Mouse (Mus musculus) hindbrain, embryonic 11.5 days (tissue): Measurements from ENCODE around the gene Rbfox2. TPM values are rescaled to one million over a fixed set of nuclear protein-coding genes. Genes with fewer than 3 reads are reported as not detected.

Experiments
- ATAC-seq: fragments of 200-750 bp; cut with Nextera tagmentation; 2 replicates; pipeline ENCODE4 v1.8.0; 2017; ENCODE audit warnings: mild to moderate bottlenecking, moderate TSS enrichment, moderate library complexity; ENCODE audit not compliant: low FRiP score
- DNase-seq: peaks from one replicate; pipeline ENCODE4 v3.0.0-alpha.2; 2015; ENCODE audit warnings: low spot score
- H3K27ac ChIP-seq: fragments of 300-500 bp; sonication (generic); 2 replicates; pipeline ENCODE4 v1.5.1; 2014; ENCODE audit warnings: mild to moderate bottlenecking, low read depth, low read length
- H3K27me3 ChIP-seq: fragments of 300-500 bp; sonication (generic); 2 replicates; pipeline ENCODE4 v1.6.1; 2014; ENCODE audit warnings: mild to moderate bottlenecking, low read length, moderate library complexity, mixed read lengths; ENCODE audit not compliant: control insufficient read depth, insufficient read depth
- H3K36me3 ChIP-seq: fragments of 300-500 bp; sonication (generic); 2 replicates; pipeline ENCODE4 v1.6.1; 2014; ENCODE audit warnings: mild to moderate bottlenecking, low read length, moderate library complexity, mixed read lengths; ENCODE audit not compliant: control insufficient read depth, insufficient read depth
- H3K4me1 ChIP-seq: fragments of 300-500 bp; sonication (generic); replicated peaks from 2 replicates; pipeline ENCODE4 v1.6.1; 2014; ENCODE audit warnings: low read length, mixed read lengths; ENCODE audit not compliant: control insufficient read depth, insufficient read depth
- H3K4me2 ChIP-seq: fragments of 300-500 bp; sonication (generic); replicated peaks from 2 replicates; pipeline ENCODE4 v1.6.1; 2014; ENCODE audit warnings: mild to moderate bottlenecking, low read depth, low read length
- H3K4me3 ChIP-seq: fragments of 300-500 bp; sonication (generic); 2 replicates; pipeline ENCODE4 v1.5.1; 2014; ENCODE audit warnings: low read depth, low read length
- H3K9ac ChIP-seq: fragments of 300-500 bp; sonication (generic); 2 replicates; pipeline ENCODE4 v1.6.1; 2014; ENCODE audit warnings: low read depth, low read length
- H3K9me3 ChIP-seq: fragments of 300-500 bp; sonication (generic); 2 replicates; pipeline ENCODE4 v1.6.1; 2016; ENCODE audit warnings: low read length; ENCODE audit not compliant: control insufficient read depth
- WGBS: fragments of 180-500 bp; shearing (Covaris S2); extraction: QIAGEN DNeasy Blood & Tissue Kit; methylation state at CpG from one replicate; pipeline ENCODE4 v1.1.7; 2014; 5-methylcytosine and 5-hydroxymethylcytosine counted together
- polyA plus RNA-seq: library from polyadenylated mRNA; unstranded; fragments of >200 nt; fragmentation: Nextera tagmentation; extraction: Ambion mirVana; gene quantifications from 2 replicates; pipeline ENCODE4 v1.2.1, GENCODE M21; 2014

The Rbfox2 gene
- polyA plus RNA-seq, 1 experiment from 2014 or later, result 142 TPM

- Histone ChIP-seq H3K4me3 (no peak overlapping the region), H3K9ac (no peak overlapping the region), H3K27me3 (no peaks in the 10 kb centered on the region), H3K4me2 (no peak overlapping the region), H3K36me3 (no peaks in the 10 kb centered on the region), H3K4me1 (no peaks in the 10 kb centered on the region; the same call in 1 of the 2 replicates), H3K9me3 (no peaks in the 10 kb centered on the region), H3K27ac (no peak overlapping the region)
- ATAC-seq, result no peak
- WGBS, result 94% methylated on average over 7 of the region's 7 CpGs
- DNase-seq, result no peak
These were observed 187.1 kb downstream of the Rbfox2 start for GRCm38 (mm10) chr15:77119666-77120065.

GRCm38 (mm10) chr15:77117209-77117608, 189.6 kb downstream of the Rbfox2 start:
- no peaks in the 10 kb centered on the region for H3K27me3 ChIP-seq
- DNase-seq, result no peak
- 28% methylated on average over 3 of the region's 3 CpGs for WGBS
- H3K9ac ChIP-seq, result no peak overlapping the region
- H3K4me2 ChIP-seq, result no peak overlapping the region
- no peaks in the 10 kb centered on the region; the same call in 1 of the 2 replicates for H3K4me1 ChIP-seq
- H3K9me3 ChIP-seq, result no peaks in the 10 kb centered on the region
- ATAC-seq, result no peak
- no peak overlapping the region for H3K4me3 ChIP-seq
- H3K36me3 ChIP-seq, result no peaks in the 10 kb centered on the region
- no peak overlapping the region for H3K27ac ChIP-seq

GRCm38 (mm10) chr15:77116139-77116722, 190.6 kb downstream of the Rbfox2 start:
- ATAC-seq (no peak), DNase-seq (no peak)
- H3K4me1 ChIP-seq, result no peaks in the 10 kb centered on the region; the same call in 1 of the 2 replicates
- no peak overlapping the region for H3K4me3 ChIP-seq
- H3K27ac ChIP-seq, result no peak overlapping the region
- H3K9me3 ChIP-seq, result no peaks in the 10 kb centered on the region
- no peaks in the 10 kb centered on the region for H3K36me3 ChIP-seq
- no peak overlapping the region for H3K4me2 ChIP-seq
- WGBS, result 91% methylated on average over 9 of the region's 9 CpGs
- no peak overlapping the region for H3K9ac ChIP-seq
- no peaks in the 10 kb centered on the region for H3K27me3 ChIP-seq

- no peaks in the 10 kb centered on the region for H3K9me3 ChIP-seq
- WGBS, result 89% methylated on average over 4 of the region's 4 CpGs
- DNase-seq, result no peak
- no peak overlapping the region for H3K27ac ChIP-seq
- no peak overlapping the region for H3K4me2 ChIP-seq
- no peak overlapping the region for H3K9ac ChIP-seq
- no peak overlapping the region for H3K4me3 ChIP-seq
- H3K36me3 ChIP-seq, result no peaks in the 10 kb centered on the region
- H3K4me1 ChIP-seq, result no peaks in the 10 kb centered on the region; the same call in 1 of the 2 replicates
- H3K27me3 ChIP-seq, result no peaks in the 10 kb centered on the region
- no peak for ATAC-seq
These were observed 191.3 kb downstream of the Rbfox2 start for GRCm38 (mm10) chr15:77115456-77115855.

- ATAC-seq (no peak), DNase-seq (no peak)
- 92% methylated on average over 9 of the region's 9 CpGs for WGBS
- no peaks in the 10 kb centered on the region; the same call in 1 of the 2 replicates for H3K4me1 ChIP-seq
- H3K4me3 ChIP-seq, result no peak overlapping the region
- no peaks in the 10 kb centered on the region for H3K36me3 ChIP-seq
- no peaks in the 10 kb centered on the region for H3K9me3 ChIP-seq
- H3K27ac ChIP-seq, result no peak overlapping the region
- H3K9ac ChIP-seq, result no peak overlapping the region
- H3K4me2 ChIP-seq, result no peak overlapping the region
- no peaks in the 10 kb centered on the region for H3K27me3 ChIP-seq
These were observed 193.2 kb downstream of the Rbfox2 start for GRCm38 (mm10) chr15:77113591-77113990.

GRCm38 (mm10) chr15:77112378-77112777, 194.4 kb downstream of the Rbfox2 start:
- Histone ChIP-seq H3K4me2 (no peak overlapping the region), H3K4me3 (no peak overlapping the region), H3K4me1 (no peaks in the 10 kb centered on the region), H3K36me3 (no peaks in the 10 kb centered on the region), H3K27me3 (no peaks in the 10 kb centered on the region), H3K9ac (no peak overlapping the region), H3K27ac (no peak overlapping the region), H3K9me3 (no peaks in the 10 kb centered on the region)
- DNase-seq (no peak), ATAC-seq (no peak)
- WGBS, result 86% methylated on average over 2 of the region's 2 CpGs

- ATAC-seq, result no peak
- no peak for DNase-seq
- Histone ChIP-seq H3K9me3 (no peaks in the 10 kb centered on the region), H3K27ac (no peak overlapping the region), H3K27me3 (no peaks in the 10 kb centered on the region), H3K4me2 (no peak overlapping the region), H3K36me3 (no peaks in the 10 kb centered on the region), H3K4me1 (no peaks in the 10 kb centered on the region), H3K9ac (no peak overlapping the region), H3K4me3 (no peak overlapping the region)
- WGBS, result 86% methylated on average over 7 of the region's 7 CpGs
These were observed 194.9 kb downstream of the Rbfox2 start for GRCm38 (mm10) chr15:77111924-77112323.

- ATAC-seq, result no peak
- Histone ChIP-seq H3K27me3 (no peaks in the 10 kb centered on the region), H3K27ac (no peak overlapping the region), H3K4me2 (no peak overlapping the region), H3K36me3 (no peaks in the 10 kb centered on the region), H3K9me3 (no peaks in the 10 kb centered on the region), H3K9ac (no peak overlapping the region), H3K4me3 (no peak overlapping the region), H3K4me1 (no peaks in the 10 kb centered on the region)
- WGBS, result 89% methylated on average over 11 of the region's 11 CpGs
- no peak for DNase-seq
These were observed 196.4 kb downstream of the Rbfox2 start for GRCm38 (mm10) chr15:77110452-77110851.

GRCm38 (mm10) chr15:77107169-77107908, 199.5 kb downstream of the Rbfox2 start:
- Histone ChIP-seq H3K27me3 (no peaks in the 10 kb centered on the region), H3K9ac (no peak overlapping the region), H3K4me2 (no peak overlapping the region), H3K9me3 (no peaks in the 10 kb centered on the region), H3K4me1 (no peaks in the 10 kb centered on the region), H3K36me3 (no peaks in the 10 kb centered on the region), H3K4me3 (no peak overlapping the region), H3K27ac (no peak overlapping the region)
- ATAC-seq (no peak), DNase-seq (no peak)
- WGBS, result 91% methylated on average over 10 of the region's 10 CpGs
